Mouse (Mus musculus): ENCODE results near the gene Dbndd1.
"Not testable (repeated sequence)": the region's sequence is repeated elsewhere in the genome, so short reads cannot be mapped to it uniquely, and the experiment has no call there.

Gene Dbndd1

GRCm38 (mm10) chr8:123497699-123498098, 17.6 kb downstream of the Dbndd1 start:
- no peak for DNase-seq (ENCODE audit: low spot score in 2 of 2)

DNA sequence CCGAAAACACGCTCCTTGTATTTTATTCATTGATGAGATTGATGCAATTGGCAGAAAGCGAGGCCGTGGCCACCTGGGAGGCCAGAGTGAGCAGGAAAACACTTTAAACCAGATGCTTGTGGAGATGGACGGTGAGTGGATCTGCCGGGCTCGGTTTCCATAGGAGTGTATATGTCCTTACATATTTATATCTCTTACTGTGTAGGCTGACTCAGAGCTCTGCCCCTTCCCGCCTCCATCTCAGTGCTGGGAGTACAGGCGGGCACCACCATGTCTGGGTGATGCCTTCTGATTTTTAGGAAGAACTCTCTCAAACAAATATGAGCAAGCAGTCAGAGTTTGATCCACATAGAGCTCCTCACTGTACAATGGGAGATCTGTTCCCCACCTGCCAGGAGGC, 22.4 kb downstream of the Dbndd1 start:
- no peak for DNase-seq (ENCODE audit: low spot score in 2 of 2)

GRCm38 (mm10) chr8:123491280-123492075, 23.8 kb downstream of the Dbndd1 start:
- DNase-seq (ENCODE audit: low spot score in 2 of 2): no peak

DNA sequence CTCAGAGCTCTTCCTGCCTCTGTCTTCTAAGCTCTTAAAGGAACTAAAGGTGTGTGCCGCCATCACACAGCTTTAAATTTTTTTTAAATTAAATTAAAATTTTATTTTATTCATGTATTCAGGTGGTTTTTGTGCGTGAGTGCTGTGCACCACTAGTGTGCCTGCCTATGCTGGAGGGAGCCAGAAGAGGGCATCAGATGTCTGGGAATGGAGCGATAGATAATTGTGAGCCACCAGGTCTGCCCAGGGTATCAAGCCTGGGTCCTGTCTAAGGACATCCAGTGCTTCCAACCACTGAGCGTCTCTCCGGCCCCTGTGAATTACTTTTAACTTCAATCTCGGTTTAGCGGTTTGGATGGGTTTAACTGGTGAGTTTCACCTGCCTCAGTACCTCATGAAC, 32.6 kb downstream of the Dbndd1 start:
- DNase-seq (ENCODE audit: low spot score in 2 of 2): no peak

- no peak for DNase-seq (ENCODE audit: low spot score in 2 of 2)
Measured at GRCm38 (mm10) chr8:123478456-123479218, 36.6 kb downstream of the Dbndd1 start.

DNA sequence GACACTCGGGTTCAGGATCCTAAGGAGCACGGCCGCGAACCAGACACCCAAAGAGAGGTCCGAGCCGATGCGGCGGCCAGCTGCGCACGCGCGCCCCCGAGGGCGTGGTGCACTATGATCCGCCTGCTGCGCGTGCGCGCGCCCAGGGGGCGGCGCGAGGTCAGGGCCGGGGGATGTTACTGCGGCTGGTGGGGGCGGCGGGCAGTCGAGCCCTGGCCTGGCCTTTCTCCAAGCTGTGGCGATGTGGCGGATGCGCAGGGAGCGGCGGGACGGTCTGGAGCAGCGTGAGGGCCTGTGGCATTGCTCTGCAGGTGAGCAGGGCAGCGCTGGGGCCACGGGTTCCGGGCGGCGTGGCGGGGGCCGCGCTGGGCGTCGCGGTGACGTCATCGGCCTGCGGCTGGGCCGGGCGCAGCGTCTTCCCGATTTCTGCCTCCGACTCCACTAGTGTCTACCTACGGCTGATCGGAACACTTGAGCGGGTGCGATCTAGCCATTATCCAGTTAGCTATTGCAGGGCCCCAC, 37.5 kb downstream of the Dbndd1 start, which contains the start of gene Afg3l1:
Afg3l1 (plus strand) TSS at position 167 of the 522 bp plus-strand sequence.
- peak; percentile 87 to 90 for DNase-seq (ENCODE audit: low spot score in 2 of 2)

- no peak for DNase-seq (ENCODE audit: low spot score in 2 of 2)
Measured at GRCm38 (mm10) chr8:123476911-123477736, 38.1 kb downstream of the Dbndd1 start.

GRCm38 (mm10) chr8:123474549-123474948, 40.7 kb downstream of the Dbndd1 start:
- not testable (repeated sequence) for DNase-seq (ENCODE audit: low spot score in 2 of 2)

DNA sequence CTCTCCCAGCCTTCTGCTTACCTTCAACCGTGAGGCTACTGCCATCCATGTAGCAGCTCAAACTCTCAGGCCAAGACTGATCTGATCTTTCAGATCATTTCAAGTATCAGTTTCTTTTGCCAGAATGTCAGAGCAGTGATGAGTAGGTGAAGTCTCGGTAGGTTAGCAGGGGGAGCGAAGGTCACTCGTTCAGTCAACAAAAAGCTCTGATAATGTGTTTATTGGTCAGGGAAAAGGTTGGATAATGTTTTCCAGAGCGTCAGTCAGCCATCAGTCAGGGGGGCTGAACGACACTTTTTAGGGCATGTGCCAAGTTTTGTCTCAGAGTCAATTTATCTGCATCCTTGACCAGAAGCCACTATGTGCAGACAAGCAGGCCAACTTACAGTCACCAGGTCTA, 42.3 kb downstream of the Dbndd1 start:
- not testable (repeated sequence) for DNase-seq (ENCODE audit: low spot score in 2 of 2)

DNA sequence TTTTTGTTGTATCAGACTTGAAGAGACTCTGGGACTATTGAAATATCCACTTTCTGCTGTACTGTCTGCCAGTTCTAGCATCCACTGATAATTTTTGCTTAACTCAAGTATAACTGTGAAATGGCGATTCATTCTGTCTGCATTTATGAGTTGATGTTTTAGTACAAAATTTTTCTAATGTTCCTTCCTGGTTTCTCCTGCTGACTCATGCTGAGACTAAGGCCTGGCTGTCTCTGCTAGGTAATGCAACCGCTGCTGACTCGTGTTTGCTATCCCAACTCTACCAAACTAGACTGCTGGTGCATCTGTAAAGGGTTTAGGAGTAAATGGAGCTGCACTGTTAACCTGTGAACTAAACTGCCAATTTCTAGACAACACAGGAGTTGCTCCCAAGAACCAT, 47.8 kb downstream of the Dbndd1 start:
- no peak for DNase-seq (ENCODE audit: low spot score in 2 of 2)

DNA sequence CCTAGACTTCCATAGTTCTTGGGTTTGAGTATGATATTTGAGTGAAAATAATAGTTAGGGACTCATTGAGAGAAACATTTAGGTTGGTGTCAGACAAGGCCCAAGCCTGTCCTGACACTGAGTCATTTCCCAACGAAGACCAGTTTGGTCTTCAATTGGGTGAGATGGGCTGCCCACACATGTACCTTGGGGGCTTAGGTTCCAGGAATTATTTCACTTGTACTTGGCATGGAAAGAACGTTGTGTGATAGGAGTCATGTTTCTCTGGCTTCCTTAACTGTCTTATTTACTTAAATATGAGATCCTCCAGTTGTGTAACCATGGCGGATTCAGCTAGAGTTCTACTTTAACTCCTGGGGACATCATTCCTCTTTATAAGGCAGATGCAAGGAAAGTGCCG, 51.6 kb downstream of the Dbndd1 start:
- no peak for DNase-seq (ENCODE audit: low spot score in 2 of 2)

All from frontal cortex, postnatal 14 days (tissue).